Mouse (Mus musculus): ENCODE measurements at regions not wholly inside any gene's neighbourhood (a gene's known extent, or its start where the extent isn't known, plus 50 kb on each side); places are given as distances from the start of the nearest gene placed in this dataset.

DNA sequence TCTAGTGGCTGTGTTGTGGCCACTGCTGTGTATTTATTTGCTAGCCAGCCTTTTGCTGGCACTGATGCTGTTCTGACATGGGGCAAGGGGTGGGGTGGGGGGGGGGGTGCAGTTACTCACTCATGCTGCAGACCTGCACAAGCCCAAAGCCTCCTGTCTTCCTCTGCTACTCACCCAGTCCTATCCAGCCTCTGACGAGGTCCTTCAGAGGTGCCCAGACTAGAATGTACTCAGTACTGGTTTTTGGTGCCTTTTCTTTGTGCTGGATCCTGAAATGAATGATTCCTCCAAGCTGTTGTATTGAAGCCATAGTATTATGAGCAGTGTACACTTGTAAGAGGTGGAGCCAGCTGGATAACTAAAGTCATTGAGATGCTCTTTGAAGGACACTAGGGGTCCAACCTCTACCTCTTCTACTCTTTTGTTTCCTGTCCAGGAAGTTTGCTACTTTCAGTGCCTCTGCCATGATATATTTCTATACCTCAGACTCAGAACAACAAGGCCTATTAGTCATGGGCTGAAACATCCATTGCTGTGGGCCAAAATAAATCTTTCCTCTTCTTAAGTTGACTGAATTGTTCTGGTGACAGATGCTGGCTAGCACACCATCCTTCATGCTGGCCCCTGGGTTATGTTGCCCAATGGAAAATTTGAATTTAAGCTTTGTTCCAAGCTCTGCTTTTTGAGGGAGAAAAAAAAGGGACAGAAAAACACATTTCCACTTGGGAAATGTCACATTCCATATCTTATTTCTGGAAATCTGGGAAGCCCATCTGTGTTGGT, 128.1 kb upstream of the Gas1 start:
- DNase-seq, result no peak

DNA sequence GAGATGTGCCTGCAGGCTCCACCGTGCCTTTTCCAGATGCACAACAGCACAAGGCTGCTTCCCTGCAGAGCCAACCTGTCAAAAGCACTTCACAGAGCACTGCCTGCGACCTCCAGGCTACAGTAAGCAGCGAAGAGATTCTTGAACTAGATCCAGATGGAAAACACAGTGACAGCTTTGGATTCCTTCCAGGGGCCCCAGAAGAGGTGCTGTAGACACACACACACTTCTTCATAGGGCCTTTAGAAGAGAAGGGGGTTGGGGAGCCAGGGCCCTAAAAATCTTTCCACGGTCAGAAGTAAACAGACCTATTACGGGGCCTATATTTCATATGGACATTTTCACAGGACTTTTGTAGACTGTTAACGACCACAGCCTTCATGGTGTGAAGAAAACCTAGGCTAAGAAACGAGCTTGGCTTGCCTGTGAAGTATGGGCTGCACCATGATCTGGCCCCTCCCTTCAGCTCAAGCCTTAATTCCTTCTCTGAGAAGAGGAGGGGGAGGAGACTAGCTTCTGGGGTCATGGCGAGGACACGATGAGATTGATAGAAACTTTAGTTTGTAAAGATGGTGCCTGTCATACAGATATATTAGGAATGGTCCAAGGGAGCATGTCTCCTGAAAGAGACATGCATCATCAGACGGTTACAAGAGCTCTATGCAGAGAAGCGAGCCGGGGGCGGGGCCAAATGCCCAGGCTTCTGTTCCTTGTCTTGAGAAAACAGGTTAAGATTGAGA, 131.1 kb upstream of the Gas1 start:
- no peak for DNase-seq

DNA sequence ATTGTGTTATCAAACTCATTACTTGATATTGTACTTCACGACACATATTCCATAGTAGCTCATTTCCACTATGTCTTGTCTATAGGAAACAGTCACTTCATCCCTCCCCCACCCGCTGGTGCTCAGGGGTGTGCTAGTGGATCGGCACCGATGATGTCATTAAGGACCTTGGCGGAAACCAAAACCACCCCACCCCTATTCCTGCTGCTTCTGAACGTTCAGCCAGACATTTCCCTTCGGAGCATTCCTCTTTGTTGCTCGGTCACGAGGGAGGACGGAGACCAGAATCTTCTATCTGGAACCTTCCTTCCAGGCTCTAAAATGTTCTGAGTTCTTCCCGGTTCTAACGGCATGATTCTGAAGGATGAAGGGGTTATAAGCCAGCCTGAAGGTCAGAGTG, 132.3 kb upstream of the Gas1 start:
- no peak for DNase-seq

DNA sequence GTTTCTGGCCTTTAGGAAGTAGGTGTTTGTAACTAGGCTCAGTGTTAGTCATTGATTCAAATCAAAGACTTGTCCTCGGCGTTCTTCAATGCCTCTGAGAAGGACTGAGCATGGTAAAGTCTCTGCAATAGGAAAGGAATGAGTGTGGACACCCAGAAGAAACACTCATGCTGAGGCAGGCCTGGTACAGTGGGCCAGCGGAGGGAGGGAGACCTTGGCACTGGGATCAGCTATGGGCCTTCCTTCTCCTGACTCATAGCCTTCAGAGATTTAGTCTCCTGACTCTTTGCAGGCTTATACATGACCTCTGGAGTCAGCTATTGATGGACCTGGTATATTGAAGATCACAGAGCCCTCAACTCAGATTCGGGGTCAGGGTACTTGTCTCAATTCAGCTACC, 132.8 kb upstream of the Gas1 start:
- no peak for DNase-seq

DNA sequence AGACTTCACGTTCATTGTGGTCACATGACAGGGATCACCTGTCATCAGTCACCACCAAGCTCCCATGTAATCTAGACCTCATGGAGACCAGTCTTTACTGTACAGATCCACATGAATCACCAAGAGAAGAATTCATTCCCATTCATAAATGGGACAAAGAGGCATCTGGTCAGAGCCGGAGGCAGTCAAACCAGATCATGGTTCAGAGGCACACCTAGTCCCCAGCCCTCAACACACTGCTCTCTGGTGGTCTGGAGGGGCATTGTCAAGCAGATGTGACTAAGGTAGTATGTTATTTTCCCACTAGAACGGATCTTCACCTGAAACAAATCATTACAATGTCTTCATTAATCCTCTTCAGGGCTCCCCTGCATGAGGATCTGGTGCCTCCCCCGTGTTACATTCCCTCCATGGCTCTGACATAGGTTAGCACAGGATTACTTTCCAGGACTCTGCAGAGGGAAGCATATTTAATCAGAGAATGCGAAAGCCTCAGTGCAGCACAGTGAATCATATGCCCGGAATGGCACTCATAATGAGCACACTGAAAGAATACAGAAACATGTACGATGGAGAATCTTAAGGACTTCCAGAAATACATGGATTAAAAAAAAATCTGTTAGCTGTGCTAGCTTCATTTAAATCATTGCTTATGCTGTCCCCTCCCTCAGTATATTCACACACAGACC, 135.4 kb upstream of the Gas1 start:
- DNase-seq, result no peak

DNA sequence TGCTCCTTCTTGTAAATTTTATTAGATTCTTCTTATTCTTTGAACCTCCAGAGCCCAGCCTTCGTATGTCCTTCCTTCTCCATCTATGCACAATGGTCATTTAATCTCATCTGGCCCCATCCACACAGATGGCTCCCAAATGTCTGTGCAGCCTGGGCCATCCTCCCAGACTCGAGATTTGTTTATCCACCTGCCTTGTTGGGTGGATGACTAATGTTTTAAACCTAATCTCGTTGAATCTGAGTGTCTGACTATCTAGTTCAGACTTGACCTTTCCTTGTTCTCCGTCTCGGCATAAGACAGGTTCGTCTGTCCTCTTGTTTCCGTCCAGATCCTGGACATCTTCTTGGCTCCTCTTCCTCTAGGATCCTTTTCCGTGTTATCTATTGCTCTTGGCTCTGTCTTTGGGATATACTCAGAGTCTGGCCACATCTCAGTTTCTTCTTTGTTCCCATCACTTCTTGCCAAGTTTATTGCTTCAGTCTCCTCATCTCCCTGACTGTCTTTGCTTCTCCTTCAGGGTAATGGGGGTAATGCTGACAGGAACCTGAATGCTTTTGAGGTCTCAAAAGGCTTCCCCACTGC, 141.4 kb upstream of the Gas1 start:
- no peak for DNase-seq

DNA sequence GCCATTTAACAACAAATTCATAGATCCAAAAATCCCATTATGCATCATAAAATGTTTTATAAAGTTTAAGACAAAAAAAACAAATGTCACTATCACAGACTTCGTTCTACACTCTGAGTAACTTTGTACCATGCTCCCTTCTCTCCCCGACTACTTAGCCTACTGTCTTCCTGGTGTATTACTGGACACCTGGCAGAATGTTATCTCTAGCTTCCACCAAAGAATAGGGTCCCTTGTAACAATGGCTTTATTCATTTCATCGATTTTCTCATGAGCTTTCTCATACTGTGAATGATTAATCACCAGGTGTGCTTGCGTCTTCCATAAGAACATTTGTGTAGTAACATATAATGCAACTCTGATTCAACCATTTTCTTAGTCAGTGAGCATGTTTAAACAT, 142.1 kb upstream of the Gas1 start:
- DNase-seq, result no peak

DNA sequence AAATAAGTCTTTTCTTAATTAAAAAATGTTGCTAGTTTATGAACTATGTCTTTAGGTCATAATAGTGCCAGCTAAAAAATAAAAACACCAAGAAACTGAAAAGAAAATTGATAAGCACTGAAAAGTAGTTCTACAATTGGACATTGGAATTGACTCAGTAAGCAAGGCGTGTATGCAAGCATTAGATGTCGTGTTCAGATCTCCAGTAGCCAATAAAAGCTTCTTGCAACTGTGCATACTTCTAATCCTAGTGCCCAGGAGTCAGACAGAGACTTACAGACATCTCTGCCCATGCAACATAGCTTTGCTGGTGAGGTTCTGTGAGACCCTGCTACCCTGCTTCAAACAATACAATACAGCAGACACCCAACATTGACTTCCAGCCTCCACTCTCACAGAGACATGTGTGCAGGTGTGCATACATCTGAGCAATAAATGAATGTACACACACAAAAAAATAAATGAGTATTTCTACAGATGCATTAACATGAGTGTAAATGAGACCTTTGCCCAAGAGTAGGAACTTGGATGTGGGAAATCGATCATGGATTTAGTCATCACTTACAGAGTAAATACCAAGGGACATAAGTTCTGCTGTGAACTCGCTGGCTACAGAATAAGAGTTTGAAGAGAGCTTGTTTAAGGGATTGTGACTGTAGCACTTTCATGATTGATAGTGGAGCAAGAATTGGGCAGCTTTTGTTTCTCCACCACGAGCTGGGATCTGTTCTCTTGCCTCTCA, 142.9 kb upstream of the Gas1 start:
- no peak for DNase-seq

DNA sequence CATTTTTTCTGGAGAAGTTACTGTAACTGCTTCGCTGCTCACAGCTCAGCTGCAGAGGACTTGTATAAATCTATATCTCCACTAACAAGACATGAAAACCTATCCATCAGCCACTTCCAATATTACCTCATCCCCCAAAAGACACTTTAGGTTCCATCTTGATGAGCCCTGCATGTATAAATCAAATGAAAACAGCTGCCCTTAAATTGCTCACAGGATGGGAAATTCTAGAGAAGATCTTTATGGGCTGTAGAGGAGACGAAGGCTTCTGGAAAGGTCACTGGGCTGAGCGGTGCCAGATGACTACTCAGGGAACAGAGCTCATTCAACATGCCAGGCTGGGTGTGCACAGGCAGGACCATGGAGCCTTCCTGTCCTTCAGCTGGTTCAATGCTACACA, 145.4 kb upstream of the Gas1 start:
- no peak for DNase-seq

DNA sequence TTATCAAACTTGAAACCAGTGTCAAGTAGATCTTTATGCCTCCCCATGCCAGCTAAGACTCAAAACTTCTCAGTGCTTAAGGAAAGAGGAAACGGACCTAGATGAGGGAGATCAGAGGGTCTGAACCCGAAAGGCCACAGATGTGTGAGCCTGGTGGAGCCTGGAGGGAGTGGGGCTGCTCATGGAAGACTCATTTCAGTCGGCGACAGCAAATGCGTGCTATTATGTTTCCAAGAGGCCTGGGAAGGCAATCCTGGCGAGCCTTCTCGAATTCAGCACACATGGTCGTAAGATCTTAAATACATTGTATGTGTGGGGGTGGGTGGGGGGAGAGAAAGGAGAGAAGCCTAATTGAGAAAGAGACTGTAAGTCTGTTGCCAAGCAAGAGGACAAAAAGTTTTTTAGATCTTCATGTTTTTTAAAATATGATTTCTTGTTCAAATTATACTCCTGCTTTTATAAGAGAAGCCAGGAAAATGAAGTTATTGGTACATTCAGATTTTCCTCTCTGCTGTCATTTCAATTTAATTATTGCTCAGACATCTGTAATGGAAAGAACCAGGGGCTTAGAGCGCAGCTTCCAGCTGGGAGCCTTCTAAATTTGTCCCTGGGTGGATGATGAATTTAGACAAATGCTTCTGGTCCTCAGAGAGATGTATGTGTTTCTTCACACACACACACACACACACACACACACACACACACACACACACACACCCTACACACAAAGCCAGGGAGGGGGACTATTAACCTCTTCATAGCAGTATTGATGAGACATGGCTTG, 153.5 kb upstream of the Gas1 start:
- no peak for DNase-seq

DNA sequence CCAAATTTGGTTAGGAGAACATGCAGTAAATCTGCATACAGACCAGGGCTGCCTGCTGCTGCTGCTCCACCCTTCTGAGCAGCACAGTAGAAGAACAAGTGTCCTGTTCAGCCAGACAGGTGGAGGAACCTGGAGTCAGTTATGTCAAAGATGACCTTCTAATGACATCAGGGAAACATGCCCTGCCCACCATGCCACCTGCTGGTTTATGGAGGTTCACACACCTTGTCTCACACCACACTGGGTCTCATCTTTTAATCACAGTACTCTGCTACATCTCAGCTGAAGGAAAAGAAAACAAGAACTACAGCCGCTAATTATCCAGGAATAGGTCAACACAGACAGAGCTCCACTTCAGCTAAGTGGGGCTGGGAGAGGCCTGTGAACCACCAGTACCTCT, 159.0 kb upstream of the Gas1 start:
- DNase-seq, result no peak

DNA sequence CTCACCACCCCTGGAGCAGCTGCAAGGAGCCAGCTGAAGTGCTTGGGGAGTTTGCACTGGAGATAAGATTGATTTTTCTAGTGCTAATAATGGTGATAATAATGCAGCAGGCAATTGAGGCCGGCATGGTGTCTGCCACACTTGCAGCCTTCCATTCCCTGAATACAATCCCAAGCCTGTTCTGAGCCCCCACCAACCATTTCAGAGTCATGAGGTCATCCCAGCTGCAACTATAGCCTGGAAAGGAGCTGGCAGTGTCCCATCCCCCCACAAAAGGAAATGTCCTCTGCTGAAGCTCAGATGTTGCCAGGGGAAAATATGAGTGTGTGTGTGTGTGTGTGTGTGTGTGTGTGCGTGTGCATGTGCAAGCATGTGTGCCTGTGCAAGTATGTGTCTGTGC, 160.2 kb upstream of the Gas1 start:
- DNase-seq, result no peak

DNA sequence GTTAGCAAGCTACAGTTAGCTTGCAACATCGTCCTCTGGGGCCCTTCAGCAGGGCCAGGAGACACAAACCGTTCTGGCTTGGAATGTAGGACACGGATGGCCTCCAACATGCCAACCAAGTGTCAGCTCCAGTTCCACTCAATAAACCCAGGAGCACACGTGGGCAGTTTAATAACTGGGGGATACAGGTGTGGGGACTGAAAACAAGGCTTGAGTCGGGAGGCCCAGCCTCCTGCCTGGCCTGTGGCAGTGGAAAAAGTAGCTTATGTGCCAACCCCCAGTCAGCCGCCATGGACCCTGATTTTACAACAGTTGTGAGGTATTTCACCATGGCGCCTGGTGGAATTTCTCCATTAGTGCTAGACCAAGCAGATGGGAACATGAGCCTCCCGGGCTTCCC, 160.9 kb upstream of the Gas1 start:
- no peak for DNase-seq

DNA sequence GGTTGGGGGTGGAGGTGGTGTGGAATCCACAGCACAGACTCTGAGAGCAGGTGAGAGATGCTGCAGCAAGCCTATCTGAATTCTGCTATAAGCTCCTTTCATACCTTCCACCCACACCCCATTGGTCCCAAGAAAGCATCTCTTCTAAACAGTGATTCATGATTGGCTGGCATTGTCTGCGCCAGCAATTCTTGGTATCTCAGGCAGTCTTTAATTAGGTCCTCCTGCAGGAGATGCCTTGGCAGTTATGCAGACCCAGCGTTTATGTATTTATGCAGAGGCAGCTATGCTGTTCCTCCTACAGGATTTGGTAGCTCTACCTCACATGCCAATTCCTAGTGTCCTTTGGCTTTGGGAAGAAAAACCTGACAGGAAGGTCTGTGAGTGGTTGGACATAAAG, 162.9 kb upstream of the Gas1 start:
- no peak for DNase-seq

DNA sequence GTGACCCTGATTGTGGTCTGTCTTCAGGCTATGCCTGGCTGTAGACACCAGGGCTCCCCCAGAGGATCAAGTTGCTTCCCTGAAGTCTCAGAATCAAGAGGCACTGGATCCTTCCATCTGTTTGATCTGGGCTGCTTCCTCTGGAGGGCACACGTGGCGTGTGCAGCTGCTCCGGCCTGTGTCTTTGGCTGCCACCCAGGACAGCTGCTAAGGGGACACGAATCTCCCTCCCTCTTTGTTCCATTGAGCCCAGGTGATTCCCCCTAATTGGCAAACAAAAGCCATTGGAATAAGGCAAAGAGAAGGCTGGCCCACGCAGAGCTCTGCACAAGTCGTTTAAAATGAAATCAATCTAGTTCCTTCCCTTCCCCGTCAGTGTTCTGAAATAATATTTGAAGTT, 170.7 kb upstream of the Gas1 start:
- DNase-seq, result no peak

DNA sequence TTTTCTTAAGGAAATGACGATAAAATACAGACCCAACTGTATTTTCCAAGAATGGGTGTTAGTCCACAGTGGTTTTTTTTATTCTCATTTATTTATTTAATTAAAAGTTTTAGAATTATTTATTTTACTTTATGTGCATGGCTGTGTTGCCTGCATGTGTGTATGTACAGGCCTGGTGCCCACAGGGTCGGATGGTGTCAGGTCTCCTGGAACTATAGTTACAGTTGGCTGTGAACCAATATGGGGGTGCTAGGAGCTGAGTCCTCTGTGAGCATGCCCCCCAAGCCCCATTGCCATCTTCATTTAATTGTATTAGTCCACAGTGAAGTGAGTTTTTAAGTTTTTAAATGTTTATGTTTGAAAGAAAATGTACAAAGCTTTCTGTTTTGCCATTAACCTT, 171.3 kb upstream of the Gas1 start:
- DNase-seq, result no peak

DNA sequence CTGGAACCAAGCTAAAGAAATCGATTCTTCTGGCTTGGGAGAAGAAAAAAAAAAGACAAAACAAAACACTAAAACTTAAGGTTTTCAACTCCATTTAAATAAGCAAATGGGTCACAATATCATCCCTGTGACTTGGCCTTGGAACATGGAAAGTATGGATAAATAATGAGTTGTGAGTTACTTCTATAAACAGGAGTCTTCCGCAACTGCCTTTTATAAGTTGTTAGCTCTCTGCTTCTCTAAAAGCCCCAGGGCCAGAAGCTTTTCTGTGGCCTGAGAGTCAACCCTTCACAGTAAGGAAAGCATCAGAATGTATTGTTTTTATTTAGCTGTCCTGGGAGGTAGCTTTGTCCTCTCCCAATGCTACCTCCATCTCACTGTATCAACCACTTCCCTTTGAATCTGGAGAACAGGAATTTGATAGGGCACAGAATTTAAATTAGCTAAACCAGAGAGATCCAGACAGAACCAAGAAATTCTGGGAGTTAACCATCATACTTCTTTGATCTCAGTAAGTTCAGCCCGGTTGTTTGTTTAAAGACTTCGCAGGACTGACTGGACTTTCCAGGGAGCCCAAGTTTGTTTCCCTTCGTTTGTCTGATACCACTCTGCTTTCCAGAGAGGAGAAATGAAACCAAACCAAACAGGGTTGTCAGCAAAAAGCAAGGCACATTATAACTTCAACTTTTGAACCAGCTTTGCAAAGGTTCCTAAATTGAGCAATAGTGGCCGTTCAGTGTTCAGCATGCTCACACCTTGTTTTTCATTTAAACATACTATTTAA, 178.7 kb upstream of the Gas1 start:
- no peak for DNase-seq

DNA sequence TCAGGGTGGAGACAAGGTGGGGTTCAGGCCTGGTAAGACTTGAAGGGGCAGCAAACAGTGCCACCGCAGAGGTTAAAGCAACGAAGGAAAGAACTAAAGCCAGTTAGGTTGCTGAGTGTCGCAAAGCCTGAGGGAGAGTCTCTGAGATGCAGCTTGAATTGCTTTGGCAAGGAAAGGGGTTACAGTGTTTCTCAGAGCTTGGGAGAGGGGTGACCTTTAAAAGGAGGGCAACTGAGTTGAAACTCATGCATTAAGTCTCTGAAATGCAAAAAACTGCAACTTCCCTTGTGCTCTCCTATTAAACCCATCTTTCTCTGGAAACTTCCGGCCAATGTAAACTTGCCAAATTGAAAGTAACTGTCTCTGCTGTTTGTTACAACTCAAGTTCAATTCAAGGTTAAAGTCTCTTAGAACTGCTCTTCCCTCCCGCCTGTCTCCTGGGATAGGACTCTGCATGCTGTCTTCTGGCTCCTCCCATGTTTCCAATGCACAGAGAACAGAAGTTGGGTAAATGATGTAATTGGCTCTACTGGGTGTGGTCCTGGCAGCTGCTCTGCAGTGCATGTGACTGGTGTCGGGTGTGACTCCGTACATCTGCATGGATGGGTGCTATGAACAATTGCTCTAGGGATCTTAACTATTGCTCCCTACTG, 181.4 kb upstream of the Gas1 start:
- DNase-seq, result no peak

DNA sequence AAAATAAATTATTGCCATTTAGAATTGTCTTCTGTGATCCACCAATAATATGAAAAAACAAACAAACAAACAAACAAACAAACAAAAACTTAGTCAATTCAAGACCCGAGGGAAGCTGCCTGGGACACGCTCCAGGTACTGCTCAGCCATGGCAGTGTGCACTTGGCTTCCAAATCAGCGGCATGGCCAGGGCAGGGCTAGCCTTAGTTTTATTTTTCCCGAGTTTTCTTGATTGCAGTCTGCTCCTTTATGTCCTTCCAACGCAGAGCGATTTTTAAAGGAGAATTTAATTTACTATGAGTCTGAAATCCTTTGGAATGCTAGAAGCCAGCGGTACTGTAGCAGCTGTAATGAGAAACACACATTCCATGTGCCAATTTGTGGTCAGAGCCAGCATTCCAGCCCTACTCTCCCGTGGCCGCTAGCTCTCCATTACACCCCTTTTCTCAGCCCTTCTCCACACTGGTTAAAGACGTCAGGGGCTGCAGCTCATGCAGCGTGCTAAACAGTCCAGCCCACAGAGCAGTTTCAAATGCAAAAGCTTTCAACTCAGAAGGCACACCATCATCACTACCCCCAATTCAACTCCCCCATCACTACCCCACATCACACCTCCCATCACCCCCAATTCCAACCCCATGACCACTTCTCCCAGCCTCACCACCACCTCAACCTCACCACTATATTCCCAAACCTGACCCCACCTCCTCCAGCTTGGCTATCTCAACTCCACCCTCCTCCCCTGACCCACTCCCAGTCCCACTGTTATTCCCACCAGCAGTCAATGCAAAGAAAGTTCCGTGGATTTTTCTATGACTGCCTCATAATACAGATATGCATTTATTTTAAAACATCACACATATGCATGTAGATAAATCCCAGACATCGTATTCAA, 187.9 kb upstream of the Gas1 start:
- peak; percentile 13 for DNase-seq

DNA sequence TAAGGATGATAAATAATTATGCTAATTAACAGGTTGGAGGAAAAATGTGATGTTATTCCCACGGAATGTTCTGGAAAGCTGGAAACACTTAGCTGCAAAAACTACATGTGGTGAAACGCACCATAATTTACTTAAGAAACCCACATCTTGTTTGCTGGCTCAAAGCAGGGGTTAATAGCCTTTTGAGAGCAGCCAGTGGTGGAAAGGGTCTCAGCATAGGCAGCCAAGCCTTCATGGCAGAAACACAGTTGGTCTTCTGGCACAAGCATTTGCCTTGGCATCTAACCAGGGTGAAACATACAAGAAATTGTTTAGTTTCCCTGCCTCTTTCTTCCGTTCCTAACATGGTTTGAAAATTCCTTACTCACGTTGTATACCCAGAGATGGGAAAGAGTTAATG, 192.1 kb upstream of the Gas1 start:
- no peak for DNase-seq

Data from kidney, adult 18-20 months (tissue).